Mouse (Mus musculus) spleen, postnatal 14 days (tissue): ENCODE results near the gene Clybl.
A peak's percentile ranks its signal among the peaks of the same experiment; 100 is the strongest.

ENCODE experiments used
- DNase-seq, 2 experiments: peaks; one replicate each; pipeline ENCODE4 v3.0.0; 2021 to 2022; ENCODE audit warnings: low spot score in 2 of 2

The Clybl gene

DNA sequence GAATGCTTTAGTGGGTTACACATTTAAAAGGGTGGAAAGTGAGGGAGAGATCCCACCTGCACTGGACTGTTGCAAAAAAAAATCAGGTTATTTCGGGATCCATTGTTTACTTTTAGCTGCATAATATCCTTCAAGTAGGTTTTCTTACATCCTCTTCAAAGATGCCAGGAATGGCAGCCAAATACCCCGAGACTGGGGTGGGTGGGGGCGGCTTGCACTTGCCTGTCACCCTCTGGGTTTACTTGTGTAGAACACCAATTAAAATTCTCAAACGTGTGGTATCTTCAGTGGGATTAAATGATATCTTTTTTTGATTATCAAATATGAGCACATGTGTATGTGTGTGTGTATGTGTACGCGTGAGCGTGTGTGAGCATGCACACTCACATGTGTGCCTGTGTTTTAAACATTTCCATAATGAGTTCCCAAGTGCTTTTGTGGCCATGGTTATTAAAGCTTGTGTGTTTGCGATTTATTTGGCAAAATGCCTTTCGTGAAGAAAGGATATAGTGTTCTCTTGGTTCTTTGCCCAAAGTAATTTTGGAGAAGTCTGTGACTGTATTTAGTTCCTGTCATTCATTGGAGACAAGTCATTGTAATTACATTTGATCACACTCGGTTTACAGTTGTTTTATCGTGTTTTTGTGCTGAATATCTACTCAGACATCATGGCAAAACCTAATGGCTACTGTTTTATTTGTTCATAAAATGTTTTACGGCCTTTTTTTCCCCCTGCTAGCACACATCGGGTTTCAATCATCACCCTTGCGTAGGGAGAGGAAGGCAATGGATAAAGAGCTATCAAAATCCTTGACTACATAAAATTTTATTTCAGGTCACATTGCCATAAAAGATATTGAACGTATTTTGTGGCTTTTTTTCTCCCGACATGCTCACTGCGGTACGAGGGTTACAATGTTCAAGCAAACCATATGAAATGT, 65.7 kb downstream of the Clybl start:
- DNase-seq: no peak

DNA sequence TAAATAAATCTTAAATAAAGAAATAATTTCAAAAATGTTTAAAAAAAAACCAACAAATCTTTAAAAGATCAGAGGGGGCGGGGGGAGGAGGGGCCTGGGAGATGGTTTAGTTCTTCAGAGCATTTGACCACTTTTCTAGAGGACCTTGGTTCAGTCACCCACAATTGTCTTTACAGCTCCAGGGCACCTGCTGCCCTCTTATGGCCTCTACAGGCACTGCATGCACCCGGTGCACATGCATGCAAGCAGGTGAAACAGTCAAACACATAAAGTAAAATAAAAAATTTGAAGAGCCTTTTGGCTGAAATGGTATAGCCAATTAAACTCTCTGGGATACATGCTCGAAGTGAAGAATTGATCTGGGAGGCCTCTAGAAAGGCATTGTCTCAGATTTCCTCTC, 67.6 kb downstream of the Clybl start:
- DNase-seq: peak in 1 of 2 experiments; percentile 14

DNA sequence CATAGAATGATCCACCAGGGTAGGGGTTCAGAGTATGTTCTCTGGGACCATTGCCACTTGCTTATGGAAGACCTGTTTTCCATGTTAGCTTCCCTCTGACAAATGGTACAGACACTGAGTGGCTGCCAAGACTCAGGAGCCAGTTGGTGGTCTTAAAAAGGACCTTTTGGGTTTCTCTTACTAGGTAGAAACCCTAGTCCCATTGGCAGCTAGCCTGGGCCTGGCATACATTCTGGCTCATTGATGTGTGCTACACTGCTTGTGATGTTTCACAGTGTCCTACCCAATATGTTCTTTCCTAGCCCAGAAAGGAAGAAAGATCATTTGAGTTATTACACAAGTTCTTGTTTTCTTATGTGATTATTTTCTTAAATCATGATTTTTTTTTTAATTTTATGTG, 69.8 kb downstream of the Clybl start:
- no peak for DNase-seq

GRCm38 (mm10) chr14:122255562-122256260, 74.2 kb downstream of the Clybl start:
- DNase-seq: no peak

- no peak for DNase-seq
These were observed 74.7 kb downstream of the Clybl start for GRCm38 (mm10) chr14:122256261-122256634.

- DNase-seq: no peak
These were observed 76.8 kb downstream of the Clybl start for GRCm38 (mm10) chr14:122258297-122258696.

DNA sequence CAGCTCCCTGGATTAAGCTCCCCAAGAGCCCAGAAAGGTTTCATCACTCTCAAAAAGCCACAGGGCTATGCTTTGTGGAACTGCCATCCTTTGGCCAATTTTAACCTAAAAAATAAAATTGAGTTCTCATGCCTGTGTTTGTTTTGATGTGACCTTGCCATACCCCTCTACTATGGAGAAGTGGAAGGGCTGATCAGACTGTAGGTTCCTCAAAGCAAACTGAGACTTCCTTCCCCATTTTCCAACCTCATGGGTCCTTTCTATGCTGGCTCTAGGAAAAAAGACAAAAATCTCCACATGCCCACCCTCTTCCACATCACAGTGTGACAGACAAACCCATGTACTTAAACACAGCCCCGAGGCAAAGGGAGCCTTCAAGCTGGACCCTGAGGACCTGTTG, 79.7 kb downstream of the Clybl start:
- DNase-seq: no peak

- DNase-seq: no peak
These were observed 81.6 kb downstream of the Clybl start for GRCm38 (mm10) chr14:122262851-122263659.

DNA sequence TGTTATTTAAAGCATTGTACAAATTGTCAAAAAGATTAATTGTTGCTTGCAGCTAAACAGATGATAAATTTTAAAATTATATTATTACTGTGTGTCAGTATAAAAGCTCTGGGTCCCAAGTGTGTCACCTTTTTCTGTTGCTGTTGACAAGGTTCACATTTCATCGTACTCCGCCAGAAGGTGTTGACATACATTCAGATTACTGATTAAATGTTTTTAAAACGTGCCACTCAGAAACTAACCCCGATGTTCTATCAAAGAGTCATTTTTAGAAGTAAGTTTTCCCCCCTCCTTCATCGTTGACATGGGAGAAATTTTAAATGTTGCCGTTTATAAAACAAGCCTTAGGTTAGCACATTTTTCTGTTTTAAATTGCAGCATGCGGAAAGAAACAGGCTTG, 83.7 kb downstream of the Clybl start:
- no peak for DNase-seq

DNA sequence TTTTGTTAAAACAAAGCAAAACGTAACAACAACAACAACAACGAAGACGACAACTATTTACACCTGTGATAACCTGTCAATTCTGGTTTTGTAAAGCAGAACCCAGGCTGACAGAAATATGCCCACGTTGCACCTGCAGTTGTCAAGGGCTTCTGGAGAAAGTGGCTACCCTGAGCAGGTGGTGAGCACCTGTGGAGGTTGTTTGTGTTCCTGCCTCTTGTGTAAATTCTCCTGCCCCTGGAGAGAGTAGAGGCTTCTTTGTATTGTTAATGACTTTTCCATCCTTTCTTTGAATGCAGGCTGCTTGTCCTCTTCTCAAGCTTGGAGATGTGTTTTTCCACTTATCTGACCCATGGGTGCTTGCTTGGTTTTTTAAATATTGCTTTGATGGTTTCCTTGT, 86.1 kb downstream of the Clybl start:
- DNase-seq: no peak

GRCm38 (mm10) chr14:122271104-122271746, 89.7 kb downstream of the Clybl start:
- DNase-seq: no peak

DNA sequence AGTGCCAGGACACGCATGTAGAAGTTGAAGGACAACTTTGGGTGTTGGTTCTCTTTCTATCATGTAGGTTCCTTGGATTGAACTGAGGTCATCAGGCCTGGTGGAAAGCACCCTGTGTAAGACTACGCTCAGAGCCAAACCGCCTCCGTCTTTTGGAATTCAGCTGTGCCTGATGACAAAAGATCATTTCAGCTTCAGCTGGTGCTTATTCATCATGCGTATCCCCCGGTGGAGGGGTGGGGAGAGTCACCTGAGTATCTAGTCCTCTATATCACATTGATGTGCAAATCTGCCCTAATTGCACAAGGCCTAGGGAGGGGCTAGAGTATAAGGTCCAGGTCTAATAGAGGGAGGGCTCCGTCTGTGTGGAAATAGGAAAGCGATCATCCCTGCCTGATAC, 95.6 kb downstream of the Clybl start:
- no peak for DNase-seq

- no peak for DNase-seq
These were observed 98.2 kb downstream of the Clybl start for GRCm38 (mm10) chr14:122279462-122280308.

DNA sequence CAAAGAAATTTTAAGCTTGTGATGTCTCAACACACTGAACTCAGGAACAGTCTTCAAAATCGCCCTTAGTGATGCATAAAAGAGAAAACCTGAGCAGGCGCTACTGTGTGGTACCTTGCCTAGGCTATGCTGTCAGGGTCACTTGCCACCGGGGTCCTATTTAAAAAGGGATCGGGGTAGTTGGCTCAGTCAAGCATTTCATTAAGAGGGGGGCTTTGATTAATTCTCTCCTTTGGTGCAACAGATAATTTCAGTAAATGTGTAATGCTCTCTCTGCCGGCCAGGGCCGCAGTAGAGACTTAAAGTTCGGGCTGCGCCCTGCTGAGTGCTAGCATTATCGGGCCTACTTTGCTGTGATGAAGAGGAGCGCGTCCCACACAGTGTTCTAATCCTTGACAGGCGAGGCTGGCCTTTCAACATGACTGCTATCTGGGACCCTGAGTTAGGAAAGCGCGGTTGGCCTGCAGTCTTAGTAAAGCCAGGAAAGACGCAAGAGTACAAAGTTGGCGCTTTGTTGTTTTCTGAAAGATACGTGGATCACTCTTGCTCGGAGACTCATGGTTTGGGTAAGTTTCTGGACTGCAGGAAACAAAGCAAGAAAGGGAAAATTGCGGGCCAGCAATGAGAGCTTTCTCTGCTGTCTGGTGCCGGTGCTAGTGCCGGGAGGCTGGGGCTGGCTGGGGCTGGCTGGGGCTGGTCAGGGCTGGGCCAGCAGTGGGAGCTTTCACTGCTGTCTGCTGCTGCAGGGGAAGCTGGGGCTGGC, 99.0 kb downstream of the Clybl start:
- no peak for DNase-seq

GRCm38 (mm10) chr14:122281072-122281634, 99.6 kb downstream of the Clybl start:
- DNase-seq: no peak

DNA sequence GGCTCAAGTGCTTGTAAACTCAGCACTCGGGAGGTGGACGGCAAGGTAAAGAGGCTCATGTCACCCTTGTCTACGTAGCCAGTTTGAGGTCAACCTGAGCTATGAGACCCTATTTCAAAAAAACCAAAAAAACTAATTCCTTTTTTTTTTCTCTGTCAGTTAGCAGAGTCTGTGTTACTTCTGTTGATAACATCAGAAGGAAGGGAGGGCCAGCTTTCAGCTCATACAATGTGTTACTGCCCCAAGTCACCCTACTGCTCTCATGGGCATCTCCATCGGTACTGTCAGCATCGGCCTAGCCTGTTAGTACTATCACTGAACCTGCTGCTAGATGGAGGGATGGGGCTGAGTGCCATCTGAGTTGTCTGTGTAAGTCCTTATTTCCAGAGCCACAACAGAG, 102.5 kb downstream of the Clybl start:
- no peak for DNase-seq

- DNase-seq: no peak
These were observed 114.9 kb downstream of the Clybl start for GRCm38 (mm10) chr14:122296399-122296798.

- no peak for DNase-seq
These were observed 115.4 kb downstream of the Clybl start for GRCm38 (mm10) chr14:122296864-122297263.

DNA sequence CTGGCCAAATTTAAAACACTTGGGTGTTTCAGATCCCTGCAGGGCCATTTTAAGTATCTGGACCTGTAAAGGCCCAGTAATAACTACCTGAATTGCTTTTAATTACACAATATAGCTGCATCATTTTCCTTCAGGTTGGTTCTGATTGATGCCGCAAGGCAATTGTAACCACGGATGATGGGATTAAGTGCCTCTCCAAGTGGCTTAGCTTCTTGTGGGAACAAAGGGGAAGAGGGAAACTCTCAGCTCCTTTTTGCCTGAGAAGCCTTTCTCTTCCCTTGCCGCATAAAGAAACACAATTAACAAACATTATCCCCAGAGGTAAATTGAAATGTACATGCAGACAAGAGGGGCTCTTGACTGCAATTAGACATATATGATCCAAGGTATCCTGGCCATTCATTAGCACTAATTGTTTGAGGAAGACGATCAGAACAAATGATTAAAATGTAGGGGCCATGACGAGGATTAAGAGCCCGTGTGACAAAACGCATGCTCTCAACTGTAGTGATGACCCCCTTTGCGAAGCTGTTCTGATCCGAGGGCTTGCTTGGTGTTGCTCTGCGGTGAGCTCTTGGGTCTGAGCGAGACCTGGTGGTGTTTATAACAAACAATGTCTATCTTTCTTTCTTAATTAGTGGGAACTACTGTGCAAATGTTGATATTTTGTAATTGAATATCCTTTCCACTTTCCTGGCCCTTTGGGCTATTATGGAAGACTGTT, 116.0 kb downstream of the Clybl start:
- DNase-seq: no peak
